Mouse (Mus musculus) hindbrain, postnatal 0 days (tissue): Measurements from ENCODE around the gene Itga2. TPM values are rescaled to one million over a fixed set of nuclear protein-coding genes. Genes with fewer than 3 reads are reported as not detected.

Experiments
- ATAC-seq: fragments of 200-750 bp; cut with Nextera tagmentation; 2 replicates; pipeline ENCODE4 v1.8.0; 2017; ENCODE audit warnings: mild to moderate bottlenecking, moderate TSS enrichment, moderate library complexity
- DNase-seq: peaks from one replicate; pipeline ENCODE4 v3.0.0-alpha.2; 2015; ENCODE audit warnings: low spot score
- H3K27ac ChIP-seq: fragments of 300-500 bp; sonication (generic); 2 replicates; pipeline ENCODE4 v1.5.1; 2014; ENCODE audit warnings: mild to moderate bottlenecking
- H3K27me3 ChIP-seq: fragments of 300-500 bp; sonication (generic); 2 replicates; pipeline ENCODE4 v1.6.1; 2014; ENCODE audit warnings: low read length, mixed read lengths; ENCODE audit not compliant: insufficient read depth
- H3K36me3 ChIP-seq: fragments of 300-500 bp; sonication (generic); 2 replicates; pipeline ENCODE4 v1.6.1; 2014; ENCODE audit warnings: low read length, mixed read lengths; ENCODE audit not compliant: insufficient read depth
- H3K4me1 ChIP-seq: fragments of 300-500 bp; sonication (generic); 2 replicates; pipeline ENCODE4 v1.6.1; 2014; ENCODE audit warnings: antibody characterized with exemption, low read length, mixed read lengths; ENCODE audit not compliant: insufficient read depth
- H3K4me2 ChIP-seq: fragments of 300-500 bp; sonication (generic); 2 replicates; pipeline ENCODE4 v1.6.1; 2014; ENCODE audit warnings: low read depth, mild to moderate bottlenecking, low read length, moderate library complexity, mixed read lengths
- H3K4me3 ChIP-seq: fragments of 300-500 bp; sonication (generic); 2 replicates; pipeline ENCODE4 v1.5.1; 2014; ENCODE audit warnings: low read length
- H3K9ac ChIP-seq: fragments of 300-500 bp; sonication (generic); replicated peaks from 2 replicates; pipeline ENCODE4 v1.6.1; 2014; ENCODE audit warnings: mild to moderate bottlenecking, low read length, moderate library complexity, mixed read lengths
- H3K9me3 ChIP-seq: fragments of 300-500 bp; sonication (generic); 2 replicates; pipeline ENCODE4 v1.6.1; 2016; ENCODE audit warnings: low read length, mixed read lengths
- CTCF ChIP-seq: IDR thresholded peaks from 2 replicates; pipeline ENCODE4 v1.5.1; 2016; ENCODE audit warnings: antibody characterized with exemption, control low read depth, low read depth
- WGBS: fragments of 180-500 bp; shearing (Covaris S2); extraction: QIAGEN DNeasy Blood & Tissue Kit; methylation state at CpG from one replicate; pipeline ENCODE4 v1.1.7; 2014; 5-methylcytosine and 5-hydroxymethylcytosine counted together
- polyA plus RNA-seq: library from polyadenylated mRNA; unstranded; fragments of >200 nt; fragmentation: Nextera tagmentation; extraction: Ambion mirVana; gene quantifications from 2 replicates; pipeline ENCODE4 v1.2.1, GENCODE M21; 2015
- total RNA-seq: library from RNA; depleted of rRNA; stranded (reverse); fragments of >200 nt; gene quantifications from 2 replicates; pipeline ENCODE4 v1.2.3, GENCODE M21; 2014; rRNA removed

The Itga2 gene
- total and polyA plus RNA-seq, 2 experiments from 2014 or later = 1.3 to 3.6 TPM

- no peaks in the 10 kb centered on the region for H3K9me3 ChIP-seq
These were observed 122.2 kb downstream of the Itga2 start for GRCm38 (mm10) chr13:114809624-114810210.

GRCm38 (mm10) chr13:114802971-114803370, 128.9 kb downstream of the Itga2 start:
- WGBS = 72% methylated on average over 2 of the region's 2 CpGs
- ATAC-seq = no peak
- H3K27ac ChIP-seq = no peak overlapping the region
- no peaks in the 10 kb centered on the region for H3K27me3 ChIP-seq
- H3K4me3 ChIP-seq = no peak overlapping the region
- no peak for TF ChIP-seq CTCF
- no peak overlapping the region for H3K4me2 ChIP-seq
- H3K4me1 ChIP-seq = no peaks in the 10 kb centered on the region
- H3K9me3 ChIP-seq = no peaks in the 10 kb centered on the region
- H3K9ac ChIP-seq = no peak overlapping the region
- H3K36me3 ChIP-seq = no peaks in the 10 kb centered on the region
- no peak for DNase-seq

More at GRCm38 (mm10) chr13:114809624-114810210, 122.2 kb downstream of the Itga2 start:
- DNase-seq = no peak
- no peaks in the 10 kb centered on the region for H3K4me1 ChIP-seq
- H3K4me3 ChIP-seq = no peak overlapping the region
- ATAC-seq = no peak
- no peak for TF ChIP-seq CTCF
- no peaks in the 10 kb centered on the region for H3K27me3 ChIP-seq
- H3K27ac ChIP-seq = no peak overlapping the region
- H3K4me2 ChIP-seq = no peak overlapping the region
- WGBS = 80% methylated on average over 5 of the region's 5 CpGs
- no peaks in the 10 kb centered on the region for H3K36me3 ChIP-seq
- no peak overlapping the region for H3K9ac ChIP-seq

- H3K9me3 ChIP-seq = no peaks in the 10 kb centered on the region
- 74% methylated on average over 3 of the region's 3 CpGs for WGBS
- no peak overlapping the region for H3K4me2 ChIP-seq
- DNase-seq (no peak), ATAC-seq (no peak)
- no peak overlapping the region for H3K9ac ChIP-seq
- H3K4me1 ChIP-seq = no peaks in the 10 kb centered on the region
- H3K4me3 ChIP-seq = no peak overlapping the region
- no peaks in the 10 kb centered on the region for H3K36me3 ChIP-seq
- no peak for TF ChIP-seq CTCF
- no peak overlapping the region for H3K27ac ChIP-seq
- H3K27me3 ChIP-seq = no peaks in the 10 kb centered on the region
These were observed 130.0 kb downstream of the Itga2 start for GRCm38 (mm10) chr13:114801857-114802256.

- no peaks in the 10 kb centered on the region for H3K27me3 ChIP-seq
- no peak overlapping the region for H3K4me2 ChIP-seq
- ATAC-seq (peak; percentile 70), DNase-seq (peak; percentile 81)
- 34% methylated on average over 6 of the region's 6 CpGs for WGBS
- no peaks in the 10 kb centered on the region for H3K9me3 ChIP-seq
- no peak overlapping the region for H3K9ac ChIP-seq
- no peak overlapping the region for H3K4me3 ChIP-seq
- TF ChIP-seq CTCF = peak; percentile 79
- no peaks in the 10 kb centered on the region for H3K4me1 ChIP-seq
- no peak overlapping the region for H3K27ac ChIP-seq
- no peaks in the 10 kb centered on the region for H3K36me3 ChIP-seq
These were observed 138.5 kb downstream of the Itga2 start for GRCm38 (mm10) chr13:114793250-114794030.

GRCm38 (mm10) chr13:114791511-114791910, 140.4 kb downstream of the Itga2 start:
- Histone ChIP-seq H3K4me1 (no peaks in the 10 kb centered on the region), H3K27ac (no peak overlapping the region), H3K9ac (no peak overlapping the region), H3K4me2 (no peak overlapping the region), H3K36me3 (no peaks in the 10 kb centered on the region), H3K4me3 (no peak overlapping the region), H3K27me3 (no peaks in the 10 kb centered on the region), H3K9me3 (no peaks in the 10 kb centered on the region)
- WGBS = 80% methylated on average over 1 of the region's 1 CpGs
- TF ChIP-seq CTCF = peak; percentile 66
- ATAC-seq (no peak), DNase-seq (peak; percentile 79)

Other genes starting within 250 kb of the Itga2 start
- 31.4 and 47.2 TPM in 2 replicates for gene Mocs2, start 113.9 kb downstream of the Itga2 start, total RNA-seq
- gene Mocs2, start 113.9 kb downstream of the Itga2 start, polyA plus RNA-seq = 142 and 147 TPM in 2 replicates
- 9.8 and 16.0 TPM in 2 replicates for gene Pelo, start 158.1 kb upstream of the Itga2 start, total RNA-seq
- gene Pelo, start 158.1 kb upstream of the Itga2 start, polyA plus RNA-seq = 7.4 and 7.8 TPM in 2 replicates
- 0.90 TPM in 1 of 2 replicates, not detected in the other for gene Gm49395, start 169.8 kb upstream of the Itga2 start, total RNA-seq
- 2.9 and 4.2 TPM in 2 replicates for gene Gm49395, start 169.8 kb upstream of the Itga2 start, polyA plus RNA-seq
- gene Itga1, start 169.9 kb upstream of the Itga2 start, total RNA-seq = 4.6 and 6.8 TPM in 2 replicates
- gene Itga1, start 169.9 kb upstream of the Itga2 start, polyA plus RNA-seq = 3.7 and 4.1 TPM in 2 replicates